Mouse (Mus musculus): ENCODE results near the gene Pex12.
"Not testable (repeated sequence)": the region's sequence is repeated elsewhere in the genome, so short reads cannot be mapped to it uniquely, and the experiment has no call there.

The Pex12 gene

DNA sequence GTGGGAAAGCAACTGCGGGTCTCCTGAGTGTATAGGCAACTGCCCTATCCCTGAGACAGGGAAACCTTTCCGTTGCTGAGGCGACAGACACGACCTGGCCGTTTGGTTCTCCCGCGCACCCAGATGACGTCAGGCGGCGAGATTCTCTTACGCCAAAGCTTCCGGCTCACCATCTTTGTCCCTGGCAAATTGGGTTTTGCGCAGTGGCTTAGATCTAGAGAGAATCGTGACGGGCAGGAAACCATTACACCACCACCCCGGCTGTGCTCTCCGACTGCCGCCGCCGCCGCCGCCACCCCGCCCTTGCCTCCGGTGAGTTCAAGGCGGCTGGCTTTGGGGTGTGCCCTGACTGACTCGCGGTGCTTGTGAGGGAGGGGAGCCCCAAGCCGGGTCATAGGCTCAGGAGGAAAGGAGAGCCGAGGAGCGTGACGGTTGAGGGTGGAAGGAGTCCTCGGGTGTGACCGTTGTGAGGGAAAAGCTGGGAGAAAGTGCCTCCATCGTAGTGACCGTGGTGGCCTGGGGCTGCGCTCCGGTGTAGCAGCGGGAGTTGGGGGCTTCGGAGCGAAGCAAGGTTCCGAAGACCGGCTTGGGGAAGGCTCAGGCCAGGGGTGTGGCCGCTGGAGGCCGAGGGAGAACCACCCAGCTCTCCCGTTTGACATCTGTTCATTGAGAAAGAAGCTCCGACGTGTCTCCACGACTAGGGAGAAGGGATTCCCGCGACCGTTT is at the start of gene Pex12:
TSS of gene Pex12 (minus strand) at position 61 of the 726 bp plus-strand sequence.
- DNase-seq (ENCODE audit: low spot score in 2 of 2) = peak; percentile 96 to 97

DNA sequence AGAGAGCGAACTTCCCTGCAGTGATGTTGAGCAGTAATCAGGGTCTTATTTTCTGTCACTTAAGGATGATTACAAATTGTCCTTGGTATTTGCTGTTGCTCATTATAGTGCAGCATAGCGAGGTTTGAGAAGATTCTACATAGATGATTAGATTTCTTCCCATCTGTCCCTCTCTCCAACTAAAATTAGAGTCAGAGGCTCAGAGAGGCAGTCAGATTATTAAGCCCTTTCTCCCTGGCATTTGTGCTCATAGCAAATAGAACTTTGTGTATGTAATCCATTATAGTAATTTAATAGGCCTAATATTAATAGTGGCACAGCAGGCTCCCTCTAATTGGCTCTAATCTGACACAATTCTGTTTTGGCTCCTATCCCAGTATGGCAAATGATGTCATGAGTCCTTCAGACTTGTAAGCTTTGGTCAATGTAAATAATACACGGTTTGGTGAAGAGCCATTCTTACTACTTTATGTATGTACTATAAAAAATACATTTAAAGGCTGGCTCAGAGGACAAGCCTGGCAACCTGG is 39.4 kb upstream of the Pex12 start:
- DNase-seq (ENCODE audit: low spot score in 2 of 2) = no peak

DNA sequence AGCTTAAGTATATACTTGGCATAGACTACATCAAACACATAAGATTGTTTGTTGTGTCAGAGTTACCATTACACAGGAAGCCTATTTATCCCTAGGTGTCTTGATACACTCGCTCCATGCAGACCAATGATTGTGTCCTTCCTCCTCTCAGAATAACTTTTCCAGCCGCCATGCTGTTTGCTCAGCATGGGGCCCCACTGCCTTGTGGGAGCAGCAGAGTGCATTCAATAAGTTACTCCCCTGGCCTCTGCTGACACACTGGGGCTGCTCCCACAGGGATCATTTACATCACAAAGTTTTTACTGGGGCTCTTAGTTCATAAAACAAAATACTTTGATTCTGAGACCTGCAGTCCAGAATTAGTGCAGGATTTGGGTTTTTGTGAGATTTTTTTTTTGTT is 37.3 kb upstream of the Pex12 start:
- DNase-seq (ENCODE audit: low spot score in 2 of 2) = no peak

- DNase-seq (ENCODE audit: low spot score in 2 of 2) = peak; percentile 29 to 34
These were observed 33.4 kb upstream of the Pex12 start for GRCm38 (mm10) chr11:83335826-83336225.

DNA sequence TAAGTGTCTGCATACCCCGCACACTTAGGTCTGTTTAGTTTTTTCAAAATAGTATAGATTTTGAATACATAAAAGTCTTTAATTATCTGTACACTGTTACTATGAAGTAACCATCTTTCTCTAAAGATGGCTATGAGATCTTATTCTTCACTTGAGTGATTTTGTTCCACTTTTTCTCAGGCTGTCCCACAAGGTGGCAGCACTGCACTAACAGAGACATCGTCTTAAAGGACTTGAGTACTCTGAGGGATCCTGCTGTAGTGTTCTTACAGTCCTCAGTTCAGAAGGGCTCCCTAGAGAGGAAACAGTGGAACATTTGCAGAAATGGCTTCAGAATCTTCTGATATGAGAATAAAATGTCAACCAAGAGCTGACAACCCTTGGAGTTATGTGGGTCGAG is 25.0 kb upstream of the Pex12 start:
- peak; percentile 72 to 78 for DNase-seq (ENCODE audit: low spot score in 2 of 2)

DNA sequence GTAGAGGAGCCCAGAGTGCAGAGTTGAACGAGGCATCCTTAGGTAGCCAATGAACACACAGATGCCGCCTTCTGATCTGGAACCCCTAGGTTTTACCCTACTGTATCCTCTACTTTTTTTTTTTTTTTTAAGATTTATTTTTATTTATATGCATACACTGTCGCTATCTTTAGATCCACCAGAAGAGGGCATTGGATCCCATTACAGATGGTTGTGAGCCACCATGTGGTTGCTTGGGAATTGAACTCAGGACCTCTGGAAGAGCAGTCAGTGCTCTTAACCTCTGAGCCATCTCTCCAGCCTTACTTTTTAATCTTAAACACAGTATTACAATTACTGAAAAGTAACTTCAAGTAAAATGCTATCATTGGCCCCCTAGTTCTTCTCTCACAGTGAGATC is 24.3 kb upstream of the Pex12 start:
- DNase-seq (ENCODE audit: low spot score in 2 of 2) = not testable (repeated sequence)

DNA sequence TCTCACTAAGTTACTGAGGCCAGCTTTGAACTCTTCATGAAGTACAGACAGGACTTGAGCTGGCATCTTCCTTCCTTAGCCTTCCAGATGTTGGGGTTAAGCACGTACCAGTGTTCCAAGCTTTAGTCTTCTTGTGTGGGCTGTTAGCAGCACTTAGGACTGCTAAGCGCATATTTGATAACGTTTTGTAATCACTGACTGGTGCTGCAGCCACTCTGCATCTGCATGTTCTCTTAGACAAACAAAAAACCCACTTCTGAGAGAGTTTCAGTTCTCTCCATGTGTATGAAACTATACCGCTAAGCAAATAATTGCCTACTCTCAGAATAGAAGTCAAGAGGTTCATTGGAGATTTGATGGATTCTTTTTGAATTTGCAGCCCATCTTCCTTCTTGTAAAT is 16.7 kb upstream of the Pex12 start:
- no peak for DNase-seq (ENCODE audit: low spot score in 2 of 2)

DNA sequence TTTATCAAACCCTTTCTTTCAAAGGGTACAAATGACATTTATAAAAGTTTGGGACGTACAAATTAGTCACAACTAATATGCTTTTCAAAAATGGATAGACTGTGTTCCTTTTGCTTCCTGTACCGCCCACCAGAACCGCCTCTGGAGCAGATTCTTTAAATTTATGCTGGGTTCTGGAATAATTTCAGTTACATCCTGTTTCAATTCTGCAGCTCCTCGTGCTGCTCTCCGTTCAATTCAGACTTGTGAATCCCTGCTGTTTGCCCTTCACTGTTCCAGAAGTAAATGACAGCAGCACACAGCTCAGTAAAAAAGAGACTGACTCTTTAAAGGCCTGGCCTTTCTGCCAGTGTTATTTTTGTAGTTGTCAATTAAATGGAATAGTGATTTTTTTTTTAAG is 10.1 kb upstream of the Pex12 start:
- peak; percentile 67 to 71 for DNase-seq (ENCODE audit: low spot score in 2 of 2)

DNA sequence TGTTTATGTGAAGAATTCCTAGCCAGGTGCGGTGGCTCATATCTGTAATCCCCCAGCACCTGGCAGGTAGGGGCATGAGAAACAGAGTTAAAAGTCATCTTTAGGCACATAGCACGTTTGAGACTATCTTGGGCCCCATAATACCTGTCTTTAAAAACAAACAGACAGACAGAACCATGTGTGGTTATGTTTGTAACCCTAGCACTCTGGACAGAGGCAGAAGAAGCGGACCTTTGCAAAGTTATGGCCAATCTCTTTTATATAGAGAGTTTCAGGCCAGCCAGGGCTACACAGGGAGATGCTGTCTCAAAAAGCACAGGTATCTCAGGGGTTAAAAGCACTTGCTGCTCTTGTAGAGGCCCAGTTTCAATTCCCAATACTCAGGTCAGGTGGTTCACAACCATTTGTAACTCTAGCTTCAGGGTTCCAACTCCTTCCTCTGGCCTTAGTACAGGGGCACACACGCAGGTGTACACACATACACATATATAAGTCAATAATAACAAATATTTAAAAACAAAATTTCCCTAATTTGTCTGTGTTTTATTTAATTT is 4.4 kb upstream of the Pex12 start:
- no peak for DNase-seq (ENCODE audit: low spot score in 2 of 2)

DNA sequence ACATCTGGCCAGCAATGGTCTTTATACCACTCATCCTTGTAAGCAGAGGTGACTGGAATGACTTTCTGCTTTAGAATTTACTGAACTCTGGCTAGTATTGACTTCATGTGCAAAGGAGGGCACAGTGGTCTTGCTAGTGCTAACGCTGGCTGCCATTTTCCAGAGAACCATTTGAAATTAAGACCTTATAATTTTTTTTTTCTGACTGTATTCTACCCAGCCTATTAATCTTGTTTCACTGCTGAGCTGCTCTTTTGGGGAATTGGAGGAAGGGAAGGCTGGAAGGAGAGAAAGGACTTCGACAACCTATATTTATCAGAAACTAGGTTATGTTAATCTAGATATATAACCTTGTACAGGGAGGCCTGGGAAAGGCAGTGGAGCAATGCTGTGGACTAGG is 2.1 kb upstream of the Pex12 start:
- no peak for DNase-seq (ENCODE audit: low spot score in 2 of 2)

DNA sequence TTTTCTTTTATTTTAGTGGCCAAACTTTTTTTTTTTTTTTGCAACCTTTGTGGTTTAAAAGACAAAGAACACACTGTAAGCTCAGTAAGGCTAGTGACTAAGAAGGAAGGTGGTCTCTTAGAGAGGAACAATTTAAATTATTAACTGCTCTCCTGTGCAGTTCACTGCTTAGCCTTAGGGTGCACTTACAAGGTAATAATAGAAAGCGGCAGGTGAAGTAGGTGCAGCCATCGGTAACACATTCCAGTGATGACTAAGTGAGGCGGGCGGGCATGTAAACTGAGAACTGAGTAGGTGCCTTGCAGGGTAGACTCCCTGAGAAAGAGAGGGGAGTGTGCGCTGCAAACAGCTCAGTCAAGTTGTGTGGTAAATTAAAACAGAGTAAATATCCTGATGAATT is 1.4 kb upstream of the Pex12 start:
- DNase-seq (ENCODE audit: low spot score in 2 of 2) = peak; percentile 53 to 59

- DNase-seq (ENCODE audit: low spot score in 2 of 2) = peak in 1 of 2 experiments; percentile 21
These were observed 262 bp downstream of the Pex12 start for GRCm38 (mm10) chr11:83302124-83302523.

- DNase-seq (ENCODE audit: low spot score in 2 of 2) = no peak
These were observed 955 bp downstream of the Pex12 start for GRCm38 (mm10) chr11:83301431-83301831.

DNA sequence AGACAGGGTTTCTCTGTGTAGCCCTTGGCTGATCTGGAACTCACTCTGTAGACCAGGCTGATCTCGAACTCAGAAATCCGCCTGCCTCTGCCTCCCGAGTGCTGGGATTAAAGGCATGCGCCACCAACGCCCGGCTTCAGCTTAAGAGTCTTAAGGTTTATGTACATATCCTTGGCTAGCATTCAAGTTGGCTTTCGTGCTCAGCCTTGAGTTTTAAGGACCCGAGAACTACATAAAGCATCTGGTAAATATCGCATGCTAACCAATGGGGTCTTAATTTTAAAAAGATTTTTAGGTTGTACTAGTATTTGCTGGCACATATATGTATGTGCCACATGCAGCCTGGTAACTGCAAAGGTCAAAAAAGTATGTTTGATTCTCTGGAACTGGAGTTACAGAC is 2.7 kb downstream of the Pex12 start:
- DNase-seq (ENCODE audit: low spot score in 2 of 2) = no peak

GRCm38 (mm10) chr11:83298225-83299195 is 3.9 kb downstream of the Pex12 start, which contains the start of gene Ap2b1:
Gene Ap2b1 (plus strand): TSS chr11:83299024.
- peak; percentile 95 for DNase-seq (ENCODE audit: low spot score in 2 of 2)

GRCm38 (mm10) chr11:83297816-83298215 is 4.6 kb downstream of the Pex12 start:
- DNase-seq (ENCODE audit: low spot score in 2 of 2) = no peak

DNA sequence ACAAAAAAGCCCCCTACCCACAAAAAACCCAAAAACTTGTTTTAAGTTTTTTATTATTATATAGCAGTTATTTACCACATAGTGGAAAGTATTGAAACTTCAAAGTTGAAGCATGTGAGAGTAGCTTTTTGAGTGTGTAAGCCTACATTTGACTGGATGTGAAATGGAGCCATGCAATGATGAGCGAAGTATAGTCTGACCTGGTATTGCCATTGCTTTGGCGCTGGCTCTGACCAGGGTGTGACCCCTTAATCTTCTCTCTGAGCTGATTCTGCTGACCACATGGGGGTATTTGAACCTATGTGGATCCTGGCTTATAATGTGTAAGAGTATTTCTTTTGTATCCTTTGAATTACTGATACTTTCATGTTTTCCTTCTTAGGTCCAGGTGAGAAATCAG is 8.3 kb downstream of the Pex12 start:
- no peak for DNase-seq (ENCODE audit: low spot score in 2 of 2)

- DNase-seq (ENCODE audit: low spot score in 2 of 2) = no peak
These were observed 9.2 kb downstream of the Pex12 start for GRCm38 (mm10) chr11:83293182-83293581.

- no peak for DNase-seq (ENCODE audit: low spot score in 2 of 2)
These were observed 10.2 kb downstream of the Pex12 start for GRCm38 (mm10) chr11:83292251-83292587.

DNA sequence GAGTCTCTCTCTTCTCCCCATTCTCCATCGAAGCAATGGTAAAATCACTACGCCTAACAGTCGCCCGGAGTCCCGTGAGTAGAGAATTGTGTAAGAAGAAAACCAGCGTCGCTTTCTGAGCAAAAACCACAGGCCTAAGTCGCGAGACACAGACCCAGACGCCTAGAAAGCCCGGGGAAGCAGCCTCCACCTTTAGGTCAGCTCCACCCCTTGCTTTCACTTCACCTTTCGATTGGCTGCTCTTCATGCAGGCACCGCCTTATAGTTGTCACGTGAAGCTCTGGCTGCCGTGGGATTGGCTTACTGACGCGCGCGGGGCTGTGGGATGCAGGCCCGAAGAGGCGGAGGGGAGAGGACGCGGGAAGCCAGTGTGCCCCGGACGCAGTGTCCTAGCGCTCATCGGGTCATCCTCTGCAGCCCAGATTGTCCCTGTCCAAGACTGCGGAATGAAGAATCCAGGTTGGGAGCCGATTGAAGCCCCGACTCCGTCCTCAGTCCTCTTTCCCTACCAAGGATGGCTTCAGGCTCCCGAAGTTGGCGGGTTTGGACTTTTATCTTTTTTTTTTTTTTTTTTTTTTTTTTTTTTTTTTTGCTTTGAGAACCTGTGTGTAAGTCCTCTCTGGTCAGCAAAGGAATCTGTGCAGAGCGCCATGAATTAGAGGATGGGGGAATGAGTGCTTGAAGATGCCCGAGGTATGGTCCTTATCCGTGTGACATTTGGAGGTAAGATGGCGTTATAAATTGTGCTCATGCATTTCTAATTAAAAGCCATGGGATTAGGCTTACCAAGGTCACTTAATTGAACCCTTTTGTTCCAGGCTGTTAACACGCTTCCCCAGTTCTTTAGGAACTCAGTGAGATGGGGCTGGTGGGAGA is 10.8 kb downstream of the Pex12 start:
- DNase-seq (ENCODE audit: low spot score in 2 of 2) = peak; percentile 94

DNA sequence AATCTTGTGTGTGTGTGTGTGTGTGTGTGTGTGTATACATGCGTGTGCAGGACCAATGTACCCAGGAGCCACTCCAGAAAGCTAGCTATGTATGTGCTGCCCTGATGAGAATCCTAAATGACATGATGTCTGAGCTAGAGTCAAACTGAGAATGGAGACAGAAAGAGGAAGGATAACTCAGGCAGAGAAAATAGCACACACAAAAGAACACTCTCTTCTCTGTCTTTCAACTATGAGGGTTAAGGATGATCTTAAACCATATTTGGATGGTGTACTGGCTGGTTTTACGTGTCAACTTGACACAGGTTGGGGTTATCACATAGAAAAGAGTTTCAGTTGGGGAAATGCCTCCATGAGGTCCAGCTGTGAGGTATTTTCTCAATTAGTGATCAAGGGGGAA is 12.8 kb downstream of the Pex12 start:
- no peak for DNase-seq (ENCODE audit: low spot score in 2 of 2)

Measured in right cerebral cortex, adult 2 months (tissue).